Mouse (Mus musculus): ENCODE results near the gene Cbx7. TPM values are rescaled to one million over a fixed set of nuclear protein-coding genes. Genes with fewer than 3 reads are reported as not detected.
"Not testable (repeated sequence)": the region's sequence is repeated elsewhere in the genome, so short reads cannot be mapped to it uniquely, and the experiment has no call there.

Cbx7 gene
- polyA plus RNA-seq, 1 experiment from 2014 or later, result 3.3 TPM

GRCm38 (mm10) chr15:79896080-79896725, 74.7 kb downstream of the Cbx7 start:
- 85% methylated on average over 9 of the region's 9 CpGs for WGBS
- Histone ChIP-seq H3K9ac (no peak overlapping the region), H3K4me2 (no peak overlapping the region), H3K27me3 (peaks cover 12% of the 10 kb centered on the region), H3K9me3 (no peaks in the 10 kb centered on the region), H3K4me3 (no peak overlapping the region), H3K4me1 (replicated peaks) (peaks cover 11% of the 10 kb centered on the region), H3K36me3 (no peaks in the 10 kb centered on the region), H3K27ac (replicated peaks) (no peak overlapping the region)
- no peak for ATAC-seq (ENCODE audit: low read depth)

GRCm38 (mm10) chr15:79895221-79896079, 75.5 kb downstream of the Cbx7 start:
- H3K9me3 ChIP-seq; ATAC-seq (ENCODE audit: low read depth); H3K9ac ChIP-seq; H3K27ac ChIP-seq (replicated peaks); H3K36me3 ChIP-seq; H3K4me3 ChIP-seq; H3K4me2 ChIP-seq: not testable (repeated sequence)
- 89% methylated on average over 10 of the region's 23 CpGs for WGBS
- H3K4me1 ChIP-seq (replicated peaks), result peaks cover 12% of the 10 kb centered on the region
- H3K27me3 ChIP-seq, result peaks cover 18% of the 10 kb centered on the region

GRCm38 (mm10) chr15:79894343-79894742, 76.6 kb downstream of the Cbx7 start:
- H3K4me2 ChIP-seq, result no peak overlapping the region
- H3K27ac ChIP-seq (replicated peaks), result no peak overlapping the region
- H3K4me3 ChIP-seq, result no peak overlapping the region
- H3K27me3 ChIP-seq, result peaks cover 24% of the 10 kb centered on the region
- peaks cover 12% of the 10 kb centered on the region for H3K4me1 ChIP-seq (replicated peaks)
- WGBS, result 81% methylated on average over 4 of the region's 4 CpGs
- H3K9ac ChIP-seq, result no peak overlapping the region
- no peak for ATAC-seq (ENCODE audit: low read depth)
- H3K36me3 ChIP-seq, result no peaks in the 10 kb centered on the region
- H3K9me3 ChIP-seq, result no peaks in the 10 kb centered on the region

- ATAC-seq (ENCODE audit: low read depth), result no peak
- H3K36me3 ChIP-seq, result no peaks in the 10 kb centered on the region
- H3K9me3 ChIP-seq, result no peaks in the 10 kb centered on the region
- H3K4me3 ChIP-seq, result no peak overlapping the region
- peaks cover 24% of the 10 kb centered on the region for H3K27me3 ChIP-seq
- H3K4me2 ChIP-seq, result no peak overlapping the region
- peaks cover 12% of the 10 kb centered on the region for H3K4me1 ChIP-seq (replicated peaks)
- WGBS, result 75% methylated on average over 3 of the region's 3 CpGs
- H3K27ac ChIP-seq (replicated peaks), result no peak overlapping the region
- no peak overlapping the region for H3K9ac ChIP-seq
Measured at GRCm38 (mm10) chr15:79893824-79894123, 77.1 kb downstream of the Cbx7 start.

- Histone ChIP-seq H3K27me3 (peaks cover 24% of the 10 kb centered on the region), H3K4me1 (replicated peaks) (peaks cover 12% of the 10 kb centered on the region), H3K9me3 (no peaks in the 10 kb centered on the region), H3K4me3 (no peak overlapping the region), H3K27ac (replicated peaks) (no peak overlapping the region), H3K9ac (no peak overlapping the region), H3K4me2 (peak overlapping the region; percentile 52; the same call in 1 of the 2 replicates), H3K36me3 (no peaks in the 10 kb centered on the region)
- ATAC-seq (ENCODE audit: low read depth), result no peak
- 77% methylated on average over 15 of the region's 15 CpGs for WGBS
Measured at GRCm38 (mm10) chr15:79892995-79893823, 77.7 kb downstream of the Cbx7 start.

GRCm38 (mm10) chr15:79892213-79892541, 78.7 kb downstream of the Cbx7 start:
- H3K9me3 ChIP-seq, result no peaks in the 10 kb centered on the region
- no peak overlapping the region for H3K27ac ChIP-seq (replicated peaks)
- ATAC-seq (ENCODE audit: low read depth), result peak; percentile 50; the same call in 1 of the 2 replicates
- peak overlapping the region; percentile 54 for H3K9ac ChIP-seq
- WGBS, result 1% methylated on average over 12 of the region's 12 CpGs
- no peaks in the 10 kb centered on the region for H3K36me3 ChIP-seq
- peaks cover 12% of the 10 kb centered on the region for H3K4me1 ChIP-seq (replicated peaks)
- peaks cover 24% of the 10 kb centered on the region for H3K27me3 ChIP-seq
- H3K4me3 ChIP-seq, result peak overlapping the region; percentile 32
- peak overlapping the region; percentile 52 for H3K4me2 ChIP-seq

- Histone ChIP-seq H3K9me3 (no peaks in the 10 kb centered on the region), H3K27me3 (peaks cover 24% of the 10 kb centered on the region), H3K27ac (replicated peaks) (no peak within 1 kb of the TSS), H3K36me3 (no peaks in the 10 kb centered on the region), H3K4me3 (peak within 1 kb of the TSS; percentile 32), H3K4me1 (replicated peaks) (peaks cover 12% of the 10 kb centered on the region), H3K4me2 (peak within 1 kb of the TSS; percentile 52), H3K9ac (peak within 1 kb of the TSS; percentile 54)
- ATAC-seq (ENCODE audit: low read depth), result no peak
- WGBS, result 1% methylated on average over 20 of the region's 20 CpGs
Measured at GRCm38 (mm10) chr15:79891436-79892212, 79.3 kb downstream of the Cbx7 start, which contains the start of gene Apobec3. Apobec3 (plus strand) TSS chr15:79891659.

- no peak overlapping the region for H3K4me2 ChIP-seq
- H3K36me3 ChIP-seq, result no peaks in the 10 kb centered on the region
- ATAC-seq (ENCODE audit: low read depth), result no peak
- no peak overlapping the region for H3K27ac ChIP-seq (replicated peaks)
- 80% methylated on average over 5 of the region's 5 CpGs for WGBS
- no peaks in the 10 kb centered on the region for H3K27me3 ChIP-seq
- no peak overlapping the region for H3K4me3 ChIP-seq
- H3K9ac ChIP-seq, result no peak overlapping the region
- H3K9me3 ChIP-seq, result no peaks in the 10 kb centered on the region
- H3K4me1 ChIP-seq (replicated peaks), result peaks cover 7% of the 10 kb centered on the region; the same call in 1 of the 2 replicates
Measured at GRCm38 (mm10) chr15:79884820-79885219, 86.1 kb downstream of the Cbx7 start.

- Histone ChIP-seq H3K27me3 (no peaks in the 10 kb centered on the region), H3K4me1 (replicated peaks) (peaks cover 17% of the 10 kb centered on the region), H3K4me3 (peak overlapping the region; percentile 46), H3K9me3 (no peaks in the 10 kb centered on the region), H3K9ac (peak overlapping the region; percentile 80), H3K36me3 (no peaks in the 10 kb centered on the region), H3K27ac (replicated peaks) (peak overlapping the region; percentile 95), H3K4me2 (peak overlapping the region; percentile 60)
- ATAC-seq (ENCODE audit: low read depth), result peak; percentile 95
- under 1% methylated on average over 30 of the region's 30 CpGs for WGBS
Measured at GRCm38 (mm10) chr15:79883352-79883822, 87.5 kb downstream of the Cbx7 start.

- ATAC-seq (ENCODE audit: low read depth), result peak; percentile 82
- Histone ChIP-seq H3K27me3 (no peaks in the 10 kb centered on the region), H3K27ac (replicated peaks) (peak overlapping the region; percentile 95), H3K4me2 (peak overlapping the region; percentile 60), H3K4me3 (peak overlapping the region; percentile 46), H3K4me1 (replicated peaks) (peaks cover 17% of the 10 kb centered on the region), H3K9me3 (no peaks in the 10 kb centered on the region), H3K36me3 (no peaks in the 10 kb centered on the region), H3K9ac (peak overlapping the region; percentile 80)
- 24% methylated on average over 19 of the region's 19 CpGs for WGBS
Measured at GRCm38 (mm10) chr15:79882623-79883267, 88.2 kb downstream of the Cbx7 start.

GRCm38 (mm10) chr15:79880477-79880876, 90.4 kb downstream of the Cbx7 start:
- Histone ChIP-seq H3K4me2 (no peak overlapping the region), H3K4me1 (replicated peaks) (peaks cover 17% of the 10 kb centered on the region), H3K4me3 (no peak overlapping the region), H3K9me3 (no peaks in the 10 kb centered on the region), H3K27me3 (no peaks in the 10 kb centered on the region), H3K9ac (no peak overlapping the region), H3K36me3 (no peaks in the 10 kb centered on the region), H3K27ac (replicated peaks) (no peak overlapping the region)
- no peak for ATAC-seq (ENCODE audit: low read depth)
- 81% methylated on average over 3 of the region's 3 CpGs for WGBS
